Mouse (Mus musculus) MEL-GATA-1-ER (cell line): ENCODE data around the gene Mylk.
"Not testable (repeated sequence)": the region's sequence is repeated elsewhere in the genome, so short reads cannot be mapped to it uniquely, and the experiment has no call there.

Experiments
- DNase-seq: peaks from one replicate; pipeline ENCODE4 v3.0.0-alpha.2; 2012; ENCODE audit warnings: low read depth; ENCODE audit errors: extremely low read depth

Mylk gene

GRCm38 (mm10) chr16:34745065-34745585 lies at the start of gene Mylk:
Mylk (plus strand) TSS chr16:34745210.
- DNase-seq, result no peak

DNA sequence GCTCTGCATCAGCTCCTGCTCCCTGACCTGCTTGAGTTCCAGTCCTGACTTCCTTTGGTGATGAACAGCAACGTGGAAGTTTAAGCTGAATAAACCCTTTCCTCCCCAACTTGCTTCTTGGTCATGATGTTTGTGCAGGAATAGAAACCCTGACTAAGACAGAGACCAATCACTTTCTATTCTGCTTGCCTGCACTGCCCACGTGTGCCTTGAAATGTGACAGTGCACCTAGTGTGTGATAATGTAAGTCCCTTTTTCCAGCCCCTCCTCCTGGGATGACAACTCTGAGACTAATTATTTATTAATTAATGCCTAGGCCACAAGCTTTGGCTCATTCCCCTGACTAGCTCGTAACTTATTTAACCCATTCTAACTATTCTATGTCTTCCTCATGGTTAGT lies 46.3 kb upstream of the Mylk start:
- DNase-seq, result not testable (repeated sequence)

GRCm38 (mm10) chr16:34700165-34700827 lies 44.7 kb upstream of the Mylk start:
- DNase-seq, result peak; percentile 54

DNA sequence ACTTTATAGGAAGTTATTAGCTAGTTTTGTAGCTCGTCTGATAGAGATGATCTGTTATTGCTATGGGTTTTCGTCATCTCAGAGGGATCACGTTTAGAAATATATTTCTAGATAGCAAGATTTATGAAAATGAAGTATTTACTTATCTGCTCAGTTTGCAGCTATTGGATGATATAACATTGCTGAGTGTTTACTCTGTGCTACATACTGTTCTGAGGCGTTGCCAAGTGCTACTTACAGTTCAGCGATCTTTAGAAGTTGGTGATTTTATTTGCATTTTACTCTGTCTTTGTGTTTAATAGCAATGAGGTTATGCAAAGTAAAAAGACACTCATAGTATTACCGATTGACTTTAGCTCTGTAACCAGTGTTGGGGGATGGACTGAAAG lies 44.2 kb upstream of the Mylk start:
- no peak for DNase-seq

DNA sequence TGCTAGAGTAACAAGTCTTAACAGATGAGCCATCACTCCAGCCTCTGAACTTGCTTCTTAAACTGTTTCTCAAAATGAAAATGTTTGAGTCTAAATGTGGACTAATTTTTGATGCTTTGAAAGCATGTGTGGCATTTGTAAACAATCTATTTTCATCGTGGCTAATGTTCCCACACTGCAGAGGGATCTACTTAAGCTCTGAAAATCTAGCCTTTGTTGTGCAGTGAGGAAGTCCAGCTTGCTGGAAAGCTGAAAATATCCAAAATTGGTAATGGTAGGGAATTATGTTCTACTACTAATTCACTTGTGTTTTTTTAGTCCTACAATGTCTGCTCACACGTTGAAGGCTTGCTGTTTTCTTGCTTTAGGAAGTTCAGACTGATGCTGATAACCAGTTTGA lies 39.0 kb upstream of the Mylk start:
- no peak for DNase-seq

GRCm38 (mm10) chr16:34706487-34706946 lies 38.5 kb upstream of the Mylk start:
- DNase-seq, result no peak

DNA sequence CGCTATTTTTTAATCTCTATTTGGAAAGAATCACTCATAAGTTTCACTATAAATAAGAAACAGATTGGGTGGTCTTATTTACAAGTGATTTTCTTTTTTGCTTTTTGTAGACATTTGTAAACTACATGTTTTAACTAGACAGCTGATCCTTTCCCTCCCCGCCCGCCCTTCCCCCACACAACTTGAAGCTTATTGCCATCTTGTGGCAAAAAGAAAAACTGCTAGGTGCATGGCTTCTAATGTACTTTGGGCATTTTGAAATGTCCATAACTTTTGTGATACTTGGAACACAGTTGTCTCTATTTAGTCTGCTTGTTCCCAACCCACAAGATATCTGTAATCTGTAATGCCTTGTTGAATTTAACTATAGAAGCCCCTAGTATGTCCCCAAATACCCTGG lies 33.5 kb upstream of the Mylk start:
- no peak for DNase-seq

- DNase-seq, result no peak
Measured at GRCm38 (mm10) chr16:34725156-34725555, 19.9 kb upstream of the Mylk start.

GRCm38 (mm10) chr16:34728610-34729009 lies 16.4 kb upstream of the Mylk start:
- DNase-seq, result not testable (repeated sequence)

GRCm38 (mm10) chr16:34729371-34729770 lies 15.6 kb upstream of the Mylk start:
- DNase-seq, result no peak

GRCm38 (mm10) chr16:34738656-34739233 lies 6.3 kb upstream of the Mylk start:
- DNase-seq, result peak; percentile 67

DNA sequence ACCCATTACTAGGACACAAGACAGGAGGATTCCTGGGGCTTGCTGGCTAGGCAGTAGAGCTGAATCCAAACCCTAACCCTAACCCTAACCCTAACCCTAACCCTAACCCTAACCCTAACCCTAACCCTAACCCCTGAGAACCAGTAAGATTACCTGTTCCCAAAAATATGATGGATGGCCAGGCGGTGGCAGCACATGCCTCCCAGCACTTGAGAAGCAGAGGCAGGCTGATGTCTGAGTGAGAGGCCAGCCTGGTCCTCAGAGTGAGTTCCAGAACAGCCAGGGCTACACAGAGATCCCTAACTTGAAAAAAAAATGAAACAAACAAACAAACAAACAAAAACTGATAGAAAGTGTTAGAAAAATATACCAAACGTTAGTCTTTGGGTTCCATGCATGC lies 2.1 kb upstream of the Mylk start:
- DNase-seq, result no peak

DNA sequence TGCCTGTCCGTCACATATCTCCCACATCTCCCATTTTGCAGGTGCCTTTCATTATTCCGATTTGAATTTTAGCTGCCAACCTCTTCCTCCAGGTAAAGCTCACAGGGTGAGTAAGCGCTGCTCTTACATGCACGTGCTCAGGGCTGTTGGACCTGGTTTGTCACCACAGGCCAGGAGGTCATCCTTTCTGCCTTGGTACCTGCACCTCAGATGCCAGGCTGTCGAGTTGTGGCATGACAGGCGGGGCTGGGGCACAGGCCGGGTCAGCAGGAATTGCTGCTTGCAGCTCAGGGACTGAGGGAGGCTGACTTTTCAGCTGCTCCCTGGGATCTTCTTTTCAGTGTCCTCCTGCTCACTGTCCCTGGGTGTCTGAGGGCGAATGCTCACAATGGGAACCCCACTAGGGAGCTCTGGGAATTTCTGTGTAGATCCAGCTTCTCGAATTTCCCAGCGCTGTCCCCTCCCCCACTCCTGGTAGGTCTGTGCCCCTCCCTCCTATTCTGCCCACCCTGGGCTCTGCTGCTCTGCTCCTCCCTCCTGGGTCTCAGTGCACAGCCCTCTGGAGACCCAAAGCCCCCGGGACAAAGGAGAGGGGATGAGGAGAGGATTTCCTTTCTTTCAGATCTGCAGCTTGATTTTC lies 3.2 kb downstream of the Mylk start:
- no peak for DNase-seq

- no peak for DNase-seq
Measured at GRCm38 (mm10) chr16:34749536-34749935, 4.5 kb downstream of the Mylk start.

DNA sequence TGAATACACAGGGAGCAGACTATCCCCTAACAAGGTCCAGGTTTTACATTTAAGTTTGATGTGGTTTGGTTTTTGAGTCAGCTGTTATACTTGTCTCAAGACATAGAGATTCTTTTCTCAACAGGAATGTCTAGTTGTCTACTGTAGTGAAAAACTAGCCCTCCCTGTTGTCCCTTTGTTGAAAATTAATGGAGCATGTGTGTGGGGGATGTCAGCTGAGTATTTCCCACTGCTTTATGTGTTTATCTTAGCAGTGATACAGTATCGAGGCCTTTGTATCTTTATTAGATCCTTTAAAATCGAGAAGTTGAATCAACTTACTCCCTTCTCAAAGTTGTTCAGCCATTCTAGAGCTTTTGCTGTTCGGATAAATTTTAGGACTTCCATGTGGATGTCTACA lies 7.0 kb downstream of the Mylk start:
- DNase-seq, result no peak

- DNase-seq, result peak; percentile 5
Measured at GRCm38 (mm10) chr16:34752977-34753376, 8.0 kb downstream of the Mylk start.

GRCm38 (mm10) chr16:34756991-34757390 lies 12.0 kb downstream of the Mylk start:
- DNase-seq, result no peak

DNA sequence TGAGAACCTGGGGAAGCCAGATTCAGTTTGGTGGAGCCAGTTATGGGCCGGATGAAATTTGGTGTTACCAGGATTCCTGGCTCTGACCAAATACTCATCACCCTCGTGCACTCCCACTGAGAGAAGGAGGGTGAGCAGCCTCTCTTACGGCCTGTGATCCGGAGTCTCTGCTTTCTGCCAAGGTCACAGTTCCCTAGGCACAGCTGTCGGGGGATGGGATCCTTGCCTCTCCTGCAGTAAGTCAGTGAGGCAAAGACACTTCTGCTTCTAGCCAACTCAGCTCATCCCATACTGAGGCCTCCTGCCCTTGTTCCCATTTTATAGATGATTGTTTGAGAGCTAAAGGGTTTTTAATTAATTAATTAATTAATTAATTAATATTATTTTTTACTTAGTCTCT lies 13.2 kb downstream of the Mylk start:
- DNase-seq, result no peak

GRCm38 (mm10) chr16:34763959-34764591 lies 19.1 kb downstream of the Mylk start:
- no peak for DNase-seq

DNA sequence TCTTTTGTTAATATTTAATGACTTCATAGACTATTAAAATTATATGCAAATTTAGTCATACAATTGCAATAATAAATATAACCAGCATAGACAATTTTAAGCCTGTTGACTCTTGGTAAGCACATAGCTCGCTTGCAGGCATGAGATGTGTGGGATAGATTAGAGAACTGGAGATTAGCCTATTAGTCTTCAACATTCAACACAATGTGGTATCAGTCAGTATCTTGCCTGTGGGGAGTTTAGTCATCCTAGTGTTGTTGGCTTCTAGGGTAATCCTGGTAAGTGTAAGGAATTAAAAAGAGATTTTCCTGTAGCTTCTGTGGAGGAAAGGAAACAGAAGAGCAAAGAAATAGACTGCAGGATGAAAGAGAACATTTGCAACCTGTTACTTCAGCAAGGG lies 20.7 kb downstream of the Mylk start:
- no peak for DNase-seq

DNA sequence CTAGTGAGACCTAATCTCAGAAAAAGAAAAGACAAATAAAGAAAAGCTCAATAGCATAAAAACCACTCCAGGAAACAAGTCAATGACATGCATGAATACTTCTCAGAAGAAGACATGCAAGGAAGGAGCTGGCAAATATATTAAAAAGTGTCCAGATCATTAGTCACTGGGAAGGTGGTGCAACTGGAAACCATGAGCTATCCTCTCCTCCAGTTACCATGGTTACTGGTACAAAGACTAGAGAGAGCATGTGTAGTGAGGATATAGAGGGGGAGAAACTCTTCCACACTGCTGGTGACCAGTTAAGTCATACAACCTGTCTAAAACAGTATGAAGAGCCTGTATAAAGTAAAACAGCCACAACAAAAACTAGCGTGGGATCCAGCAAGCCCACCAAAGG lies 21.2 kb downstream of the Mylk start:
- DNase-seq, result no peak

- no peak for DNase-seq
Measured at GRCm38 (mm10) chr16:34767443-34767842, 22.4 kb downstream of the Mylk start.
